Mouse (Mus musculus): ENCODE data around the gene Agfg1.
"Not testable (repeated sequence)": the region's sequence is repeated elsewhere in the genome, so short reads cannot be mapped to it uniquely, and the experiment has no call there.

The Agfg1 gene

GRCm38 (mm10) chr1:82900567-82900966, 61.3 kb downstream of the Agfg1 start:
- no peak for DNase-seq (ENCODE audit: extremely low read depth, low read depth, low spot score)

- DNase-seq (ENCODE audit: extremely low read depth, low read depth, low spot score) = no peak
These were observed 61.9 kb downstream of the Agfg1 start for GRCm38 (mm10) chr1:82901201-82901600.

GRCm38 (mm10) chr1:82905886-82906285, 66.6 kb downstream of the Agfg1 start:
- no peak for DNase-seq (ENCODE audit: extremely low read depth, low read depth, low spot score)

GRCm38 (mm10) chr1:82913025-82913424, 73.7 kb downstream of the Agfg1 start, which contains the start of gene A030005L19Rik:
TSS of gene A030005L19Rik (plus strand) at chr1:82913325.
- no peak for DNase-seq (ENCODE audit: extremely low read depth, low read depth, low spot score)

- DNase-seq (ENCODE audit: extremely low read depth, low read depth, low spot score) = not testable (repeated sequence)
These were observed 74.2 kb downstream of the Agfg1 start for GRCm38 (mm10) chr1:82913434-82913833.

- DNase-seq (ENCODE audit: extremely low read depth, low read depth, low spot score) = no peak
These were observed 85.4 kb downstream of the Agfg1 start, which contains the start of gene A030014E15Rik for GRCm38 (mm10) chr1:82924650-82925049. TSS of gene A030014E15Rik (plus strand) at chr1:82924917.

- DNase-seq (ENCODE audit: extremely low read depth, low read depth, low spot score) = not testable (repeated sequence)
These were observed 91.3 kb downstream of the Agfg1 start for GRCm38 (mm10) chr1:82930558-82930957.

- DNase-seq (ENCODE audit: extremely low read depth, low read depth, low spot score) = not testable (repeated sequence)
These were observed 92.0 kb downstream of the Agfg1 start, which contains the start of gene Gm6217 for GRCm38 (mm10) chr1:82931326-82931725. TSS of gene Gm6217 (minus strand) at chr1:82931399.

- no peak for DNase-seq (ENCODE audit: extremely low read depth, low read depth, low spot score)
These were observed 99.4 kb downstream of the Agfg1 start for GRCm38 (mm10) chr1:82938666-82939065.

GRCm38 (mm10) chr1:82942505-82942904, 103.2 kb downstream of the Agfg1 start:
- not testable (repeated sequence) for DNase-seq (ENCODE audit: extremely low read depth, low read depth, low spot score)

- DNase-seq (ENCODE audit: extremely low read depth, low read depth, low spot score) = not testable (repeated sequence)
These were observed 104.0 kb downstream of the Agfg1 start, which contains the start of gene A030003K21Rik for GRCm38 (mm10) chr1:82943295-82943694. TSS of gene A030003K21Rik (minus strand) at chr1:82943388.

GRCm38 (mm10) chr1:82946029-82946428, 106.7 kb downstream of the Agfg1 start:
- not testable (repeated sequence) for DNase-seq (ENCODE audit: extremely low read depth, low read depth, low spot score)

GRCm38 (mm10) chr1:82948601-82949000, 109.3 kb downstream of the Agfg1 start:
- no peak for DNase-seq (ENCODE audit: extremely low read depth, low read depth, low spot score)
